Mouse (Mus musculus): ENCODE results near the gene Kiss1. TPM values are rescaled to one million over a fixed set of nuclear protein-coding genes. Genes with fewer than 3 reads are reported as not detected.

Gene Kiss1
- total RNA-seq (2014; fragmentation: Nextera tagmentation) (not detected in 2 replicates), total RNA-seq (2017) (not detected in 2 replicates)

GRCm38 (mm10) chr1:133321267-133321925 lies at the start of gene Kiss1:
Gene Kiss1 (plus strand): TSS chr1:133321875.
- no peak for ATAC-seq (replicated peaks; ENCODE audit: poor library complexity, severe bottlenecking)

GRCm38 (mm10) chr1:133274163-133274562 lies 47.5 kb upstream of the Kiss1 start:
- no peak for ATAC-seq (replicated peaks; ENCODE audit: poor library complexity, severe bottlenecking)

- ATAC-seq (replicated peaks; ENCODE audit: poor library complexity, severe bottlenecking) = no peak
These were observed 44.7 kb upstream of the Kiss1 start for GRCm38 (mm10) chr1:133276983-133277382.

DNA sequence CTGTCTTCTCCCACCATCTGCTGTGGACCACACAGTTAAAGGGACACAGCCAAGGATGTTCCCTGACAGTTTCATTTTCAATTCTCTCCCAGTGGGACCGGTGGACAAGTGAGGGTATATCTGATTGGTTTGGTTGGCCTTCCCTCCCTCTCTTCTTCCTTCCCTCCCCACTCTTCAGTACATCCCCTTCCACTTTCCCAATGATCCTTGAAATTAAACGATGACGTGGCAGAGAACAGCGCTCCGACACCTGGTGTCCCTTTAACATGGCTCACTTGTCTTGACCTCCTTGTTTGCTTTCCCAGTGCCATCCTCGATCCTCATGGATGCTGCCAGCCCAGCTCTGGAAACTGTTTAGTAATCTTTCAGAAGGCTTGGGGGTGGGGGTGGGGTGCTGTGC lies 43.1 kb upstream of the Kiss1 start:
- no peak for ATAC-seq (replicated peaks; ENCODE audit: poor library complexity, severe bottlenecking)

GRCm38 (mm10) chr1:133278946-133279631 lies 42.6 kb upstream of the Kiss1 start:
- no peak for ATAC-seq (replicated peaks; ENCODE audit: poor library complexity, severe bottlenecking)

DNA sequence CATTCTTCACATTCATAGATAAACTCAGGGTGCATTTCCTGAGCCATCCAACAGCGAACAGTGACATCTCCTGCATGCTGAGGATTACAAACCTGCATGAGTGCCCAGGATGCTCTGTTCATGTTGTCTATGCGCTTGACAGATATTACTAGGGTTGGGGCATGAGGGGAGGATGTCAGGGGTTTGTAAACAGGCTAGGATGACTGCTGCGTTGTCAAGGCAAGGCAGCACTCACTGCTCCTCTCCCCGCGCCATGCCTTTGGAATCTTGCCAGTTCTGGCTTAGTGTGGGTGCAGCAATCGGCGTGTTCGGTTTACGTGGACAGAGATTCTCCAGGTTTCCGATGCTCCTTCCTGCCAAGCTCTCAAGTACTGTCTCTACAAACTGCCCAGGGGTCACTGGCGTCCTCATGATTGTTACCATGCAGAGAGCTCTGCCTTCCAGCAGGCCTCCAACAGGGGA lies 42.0 kb upstream of the Kiss1 start:
- no peak for ATAC-seq (replicated peaks; ENCODE audit: poor library complexity, severe bottlenecking)

- ATAC-seq (replicated peaks; ENCODE audit: poor library complexity, severe bottlenecking) = no peak
These were observed 41.1 kb upstream of the Kiss1 start for GRCm38 (mm10) chr1:133280537-133280936.

DNA sequence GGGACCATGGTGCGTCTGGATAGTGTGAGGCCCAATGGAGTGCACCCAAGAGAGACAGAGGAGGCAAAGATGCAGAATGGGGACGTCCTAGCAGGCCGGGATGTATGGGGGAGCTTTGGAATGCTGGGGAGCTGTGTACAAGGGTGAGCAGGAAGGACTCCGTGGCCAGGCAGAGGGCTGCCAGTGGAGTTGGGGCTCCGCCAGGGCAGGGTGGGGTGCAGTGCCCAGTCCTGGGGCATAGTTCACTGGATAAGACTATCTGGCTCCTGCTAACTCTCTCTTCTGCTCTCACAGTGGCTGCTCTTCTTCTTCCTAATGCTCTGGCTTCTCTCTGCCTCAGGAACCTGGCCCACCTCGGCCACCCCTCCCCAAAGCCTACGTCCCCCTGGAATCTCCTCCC lies 35.8 kb upstream of the Kiss1 start:
- no peak for ATAC-seq (replicated peaks; ENCODE audit: poor library complexity, severe bottlenecking)

- no peak for ATAC-seq (replicated peaks; ENCODE audit: poor library complexity, severe bottlenecking)
These were observed 34.6 kb upstream of the Kiss1 start for GRCm38 (mm10) chr1:133287051-133287450.

- ATAC-seq (replicated peaks; ENCODE audit: poor library complexity, severe bottlenecking) = no peak
These were observed 33.8 kb upstream of the Kiss1 start for GRCm38 (mm10) chr1:133287880-133288279.

GRCm38 (mm10) chr1:133291888-133292287 lies 29.8 kb upstream of the Kiss1 start:
- ATAC-seq (replicated peaks; ENCODE audit: poor library complexity, severe bottlenecking) = no peak

- ATAC-seq (replicated peaks; ENCODE audit: poor library complexity, severe bottlenecking) = no peak
These were observed 29.1 kb upstream of the Kiss1 start for GRCm38 (mm10) chr1:133292608-133293007.

GRCm38 (mm10) chr1:133296376-133296775 lies 25.3 kb upstream of the Kiss1 start:
- ATAC-seq (replicated peaks; ENCODE audit: poor library complexity, severe bottlenecking) = no peak

DNA sequence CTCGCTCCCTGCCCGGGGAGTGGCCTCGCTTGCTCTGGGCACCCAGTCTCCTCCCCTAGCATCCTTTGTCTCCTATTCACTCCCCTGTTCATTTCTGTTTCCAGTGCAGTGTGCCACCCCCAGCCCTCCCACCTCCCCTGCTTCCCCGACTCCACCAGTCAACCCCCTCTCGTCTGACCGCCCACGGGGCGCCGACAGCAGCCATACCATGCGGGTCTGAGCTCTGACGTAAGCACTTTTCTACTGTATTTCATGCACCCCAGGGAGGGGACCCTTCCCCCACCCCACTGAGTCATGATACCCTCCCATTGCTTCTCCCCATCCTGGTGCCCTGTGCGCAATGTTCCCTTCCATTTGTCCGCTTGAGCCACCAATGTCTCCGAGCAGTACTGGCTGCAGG lies 22.9 kb upstream of the Kiss1 start:
- ATAC-seq (replicated peaks; ENCODE audit: poor library complexity, severe bottlenecking) = no peak

DNA sequence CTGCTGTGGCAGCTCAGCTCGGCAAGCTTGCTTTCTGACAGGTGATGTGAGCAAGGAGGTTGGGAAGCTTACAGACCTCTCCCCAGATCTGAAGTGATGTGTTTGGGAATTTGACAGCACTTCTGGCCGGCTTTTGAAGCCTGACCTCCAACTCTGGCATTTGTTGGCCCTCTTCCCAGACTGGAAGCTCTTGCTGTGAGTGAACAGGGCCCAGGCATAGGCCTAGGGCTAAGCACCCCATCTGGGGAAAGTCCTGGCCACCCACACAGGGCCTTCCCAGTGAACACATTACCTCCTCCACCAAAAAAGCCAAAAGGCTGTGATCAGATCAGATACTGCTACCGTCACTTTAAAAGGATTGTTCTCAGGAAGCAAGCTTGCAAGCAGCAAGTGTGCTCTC lies 19.1 kb upstream of the Kiss1 start:
- no peak for ATAC-seq (replicated peaks; ENCODE audit: poor library complexity, severe bottlenecking)

DNA sequence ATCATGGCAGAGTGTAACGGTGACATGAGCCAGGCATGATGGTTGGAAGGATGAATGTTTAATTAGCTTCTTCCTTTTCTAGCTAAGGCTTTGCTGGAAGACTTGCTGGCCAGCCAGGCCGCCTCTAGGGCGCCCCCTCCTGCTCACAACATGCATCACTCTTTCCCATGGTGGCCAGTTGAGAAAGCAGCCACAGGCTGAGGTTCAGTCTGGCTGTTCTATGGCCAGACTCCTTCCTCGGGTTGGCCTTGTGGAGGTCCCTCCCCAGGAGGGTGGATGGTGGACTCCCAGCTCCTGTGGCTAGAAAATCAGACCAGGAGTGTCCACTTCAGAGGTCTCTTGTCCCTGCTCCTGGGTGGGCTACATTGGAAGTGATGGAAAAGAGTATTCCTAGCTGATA lies 14.8 kb upstream of the Kiss1 start:
- peak; percentile 79 for ATAC-seq (replicated peaks; ENCODE audit: poor library complexity, severe bottlenecking)

DNA sequence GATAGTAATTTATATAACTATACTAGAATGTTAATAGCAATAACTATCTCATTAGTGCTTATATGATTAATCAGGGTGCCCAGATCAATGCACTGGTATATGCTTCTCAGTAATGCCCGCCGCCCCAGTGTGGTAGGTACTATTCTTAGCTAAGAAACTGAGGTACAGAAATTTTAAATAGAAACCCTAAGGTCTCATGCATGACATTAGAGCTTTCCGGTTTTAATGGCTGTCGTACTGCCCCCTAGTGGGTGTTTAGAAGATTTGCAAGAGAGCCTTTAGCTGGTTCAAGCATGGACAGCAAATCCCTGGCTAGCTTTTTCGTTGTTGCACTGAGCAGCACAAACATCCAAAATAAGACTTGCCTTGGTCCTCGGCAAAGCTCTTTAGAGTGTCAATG lies 14.4 kb upstream of the Kiss1 start:
- ATAC-seq (replicated peaks; ENCODE audit: poor library complexity, severe bottlenecking) = peak; percentile 65

DNA sequence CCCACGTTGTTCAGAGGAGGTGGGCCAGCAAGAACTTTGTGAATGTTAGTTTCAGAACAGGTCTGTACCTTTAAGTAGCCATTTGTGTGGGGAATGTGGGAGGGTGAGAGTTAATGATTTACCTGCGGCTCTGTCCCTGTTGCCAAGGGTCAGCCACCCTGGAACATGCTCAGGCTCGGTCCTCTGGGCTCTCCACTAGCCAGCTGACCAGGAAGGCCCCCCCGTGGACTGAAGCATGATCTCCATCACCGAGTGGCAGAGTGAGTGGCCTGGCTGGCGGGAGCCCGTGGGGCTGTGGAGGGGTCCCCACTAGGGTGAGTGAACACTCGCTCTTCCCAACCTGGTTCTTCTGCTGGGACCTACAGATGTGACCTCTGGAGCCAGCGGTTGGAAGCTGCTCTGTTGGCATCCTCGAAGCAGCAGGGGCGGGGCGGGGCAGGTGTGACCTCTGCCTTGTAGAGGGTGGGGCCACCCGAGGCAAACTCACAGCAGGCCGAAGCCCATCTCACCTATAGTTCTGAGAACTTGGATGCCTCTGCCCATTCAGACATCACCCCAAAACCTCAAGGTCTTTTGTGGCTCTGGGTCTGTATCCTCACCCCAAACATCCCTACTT lies 11.9 kb upstream of the Kiss1 start, which contains the start of gene Golt1a:
TSS of gene Golt1a (plus strand) at position 149 of the 616 bp plus-strand sequence.
- no peak for ATAC-seq (replicated peaks; ENCODE audit: poor library complexity, severe bottlenecking)

GRCm38 (mm10) chr1:133311240-133311639 lies 10.4 kb upstream of the Kiss1 start:
- no peak for ATAC-seq (replicated peaks; ENCODE audit: poor library complexity, severe bottlenecking)

DNA sequence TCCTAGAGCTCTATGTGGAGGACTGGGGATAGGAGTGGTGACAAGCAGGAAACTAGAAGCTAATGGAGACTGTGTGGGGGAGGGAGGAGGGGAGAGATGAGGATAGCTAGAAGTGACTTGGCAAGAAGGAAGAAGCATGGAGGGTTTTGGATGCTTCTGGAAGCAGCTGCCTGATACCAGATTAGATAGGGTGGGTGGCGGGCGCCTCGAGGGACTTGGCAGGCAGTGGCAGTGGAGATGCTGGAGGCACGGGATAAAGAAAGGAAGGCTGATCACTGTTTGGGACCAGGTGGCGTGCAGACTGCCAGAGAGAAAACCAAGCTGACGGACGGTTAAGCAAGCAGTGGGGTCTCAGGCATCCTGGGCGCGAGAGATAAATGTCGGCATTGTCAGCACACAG lies 9.7 kb upstream of the Kiss1 start:
- ATAC-seq (replicated peaks; ENCODE audit: poor library complexity, severe bottlenecking) = no peak

GRCm38 (mm10) chr1:133314364-133314763 lies 7.3 kb upstream of the Kiss1 start:
- peak; percentile 71 for ATAC-seq (replicated peaks; ENCODE audit: poor library complexity, severe bottlenecking)

Data from granulocyte monocyte progenitor cell, adult 5-6 weeks (primary cell).